Mouse (Mus musculus) bone marrow macrophage, adult 2 months (primary cell): ENCODE results near the gene Zfp691.

Experiments
- CTCF ChIP-seq: IDR thresholded peaks from 2 replicates; pipeline ENCODE4 v1.5.1; 2012; ENCODE audit warnings: low read depth, mild to moderate bottlenecking, low read length, moderate library complexity
- POLR2A ChIP-seq: IDR thresholded peaks from 2 replicates; pipeline ENCODE4 v1.6.1; 2012; ENCODE audit warnings: mild to moderate bottlenecking, low read depth, low read length, borderline replicate concordance

GRCm38 (mm10) chr4:119121249-119121648 lies 52.7 kb downstream of the Zfp691 start:
- TF ChIP-seq CTCF (no peak), POLR2A (no peak)
